Mouse (Mus musculus) olfactory bulb, adult 2 months (tissue): ENCODE data around the gene Creb3l1.

ENCODE experiments used
- CTCF ChIP-seq: fragments of 200-500 bp; IDR thresholded peaks from 2 replicates; pipeline ENCODE4 v1.5.1; 2012; ENCODE audit warnings: low read depth, mild to moderate bottlenecking, low read length, moderate library complexity; ENCODE audit not compliant: insufficient read depth
- POLR2A ChIP-seq: fragments of 200-500 bp; IDR thresholded peaks from 2 replicates; pipeline ENCODE4 v1.6.1; 2012; ENCODE audit warnings: mild to moderate bottlenecking, low read depth, low read length, moderate library complexity; ENCODE audit not compliant: insufficient read depth

DNA sequence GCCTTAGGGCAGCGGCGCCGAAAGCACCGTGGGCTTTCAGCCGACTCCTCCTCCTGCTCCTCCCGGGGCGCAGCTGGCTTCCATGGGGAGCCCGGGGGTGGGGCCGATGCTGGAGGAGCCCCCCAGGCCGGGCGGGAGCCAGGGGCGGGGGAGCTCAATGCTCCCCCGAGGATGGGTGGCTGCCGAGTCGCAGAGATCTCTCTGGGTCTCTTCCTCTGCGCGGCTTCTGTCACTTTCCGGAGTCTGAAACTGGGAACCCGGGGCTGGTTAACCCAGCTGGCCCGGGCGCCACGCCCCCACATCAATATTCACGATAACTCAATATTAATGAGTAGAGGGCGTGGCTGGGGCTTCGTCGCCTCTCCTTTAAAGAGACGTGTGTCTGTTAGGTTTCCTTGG, at the start of gene Creb3l1:
- TF ChIP-seq CTCF (no peak), POLR2A (no peak)
